11 mouse cellular contexts compared by ENCODE assay signal in genomic region chr13:51648237-51648636, GRCm38 (mm10). TPM values are rescaled to one million over a fixed set of nuclear protein-coding genes. Genes with fewer than 3 reads are reported as not detected.
DNase-seq lines count a peak whose midpoint lies in the region; ATAC-seq and TF ChIP-seq lines count a peak whose summit lies in the region.
"Had no signal": no experiment of that assay in that cellular context is flagged by ENCODE, and none has a peak within 500 bp of the region (broad histone marks: within the 10 kb centered on the region; RNA-seq: fewer than 3 reads in every experiment).

No protein-coding gene starts in this region.

- H3K36me3 ChIP-seq in heart, embryonic 15.5 days = peaks cover 8% of the 10 kb centered on the region
- H3K36me3 ChIP-seq in neural tube, embryonic 12.5 days = peaks cover 5% of the 10 kb centered on the region
- H3K36me3 ChIP-seq in neural tube, embryonic 15.5 days = no peaks in the 10 kb centered on the region
- no peaks in the 10 kb centered on the region for H3K36me3 ChIP-seq in stomach, postnatal 0 days (ENCODE audit: control insufficient read depth, insufficient read depth, low read length)

- no peak overlapping the region for H3K27ac ChIP-seq in heart, embryonic 15.5 days
- H3K27ac ChIP-seq in neural tube, embryonic 12.5 days = no peak overlapping the region
- H3K27ac ChIP-seq in neural tube, embryonic 15.5 days (replicated peaks) = no peak overlapping the region
- H3K27ac ChIP-seq in stomach, postnatal 0 days (replicated peaks) = no peak overlapping the region
- H3K27ac ChIP-seq: hindbrain, embryonic 13.5 days had no signal

- no peak for TF ChIP-seq EP300 in stomach, postnatal 0 days (optimal IDR thresholded peaks at IDR 0.05)

- no peak for ATAC-seq in heart, embryonic 15.5 days (replicated peaks; ENCODE audit: insufficient number of reproducible peaks, insufficient read depth, low FRiP score, low read depth)
- ATAC-seq in neural tube, embryonic 12.5 days (ENCODE audit: low FRiP score, low read depth) = no peak
- ATAC-seq in neural tube, embryonic 15.5 days (ENCODE audit: low FRiP score) = no peak
- ATAC-seq in stomach, postnatal 0 days (ENCODE audit: low FRiP score, low TSS enrichment) = no peak

- peak overlapping the region; percentile 68; the same call in 1 of the 2 replicates for H3K4me2 ChIP-seq in heart, embryonic 15.5 days
- peak overlapping the region; percentile 79; the same call in 1 of the 2 replicates for H3K4me2 ChIP-seq in neural tube, embryonic 12.5 days (replicated peaks)
- H3K4me2 ChIP-seq in neural tube, embryonic 15.5 days = no peak overlapping the region
- no peak overlapping the region for H3K4me2 ChIP-seq in stomach, postnatal 0 days (replicated peaks; ENCODE audit: low read depth)

- H3K4me3 ChIP-seq in heart, embryonic 15.5 days = peak overlapping the region; percentile 42; the same call in 1 of the 2 replicates
- H3K4me3 ChIP-seq in neural tube, embryonic 12.5 days = no peak overlapping the region
- no peak overlapping the region for H3K4me3 ChIP-seq in neural tube, embryonic 15.5 days (replicated peaks)
- no peak overlapping the region for H3K4me3 ChIP-seq in stomach, postnatal 0 days (ENCODE audit: low read depth, low read length)
- H3K4me3 ChIP-seq: hindbrain, embryonic 13.5 days had no signal

- no peak overlapping the region for H3K9ac ChIP-seq in heart, embryonic 15.5 days
- no peak overlapping the region for H3K9ac ChIP-seq in neural tube, embryonic 12.5 days
- H3K9ac ChIP-seq in neural tube, embryonic 15.5 days (replicated peaks) = no peak overlapping the region
- H3K9ac ChIP-seq in stomach, postnatal 0 days (ENCODE audit: low read length) = no peak overlapping the region
- H3K9ac ChIP-seq: hindbrain, embryonic 13.5 days had no signal

- H3K9me3 ChIP-seq in heart, embryonic 15.5 days (replicated peaks) = no peaks in the 10 kb centered on the region
- no peaks in the 10 kb centered on the region for H3K9me3 ChIP-seq in neural tube, embryonic 12.5 days
- H3K9me3 ChIP-seq in neural tube, embryonic 15.5 days (replicated peaks) = no peaks in the 10 kb centered on the region
- no peaks in the 10 kb centered on the region for H3K9me3 ChIP-seq in stomach, postnatal 0 days (ENCODE audit: control insufficient read depth, low read length)
- H3K9me3 ChIP-seq: hindbrain, embryonic 13.5 days had no signal

- no peak for TF ChIP-seq CTCF in stomach, postnatal 0 days (IDR thresholded peaks at IDR 0.05; ENCODE audit: low read depth)

- no peak for DNase-seq in heart, postnatal 4 days
- DNase-seq in induced T-regulatory cell, adult 2 months (ENCODE audit: low read depth) = peak; percentile 32
- DNase-seq in stomach, postnatal 0 days (ENCODE audit: low spot score) = peak; percentile 17
- DNase-seq in thymus, postnatal 10 days (ENCODE audit: low spot score in 2 of 2) = no peak
- DNase-seq in gastrocnemius, postnatal 4 days (ENCODE audit: low spot score in 2 of 2) = no peak
- DNase-seq: lung, postnatal 36 days; right cerebral cortex, postnatal 4 days had no signal

- no peaks in the 10 kb centered on the region for H3K27me3 ChIP-seq in heart, embryonic 15.5 days
- no peaks in the 10 kb centered on the region for H3K27me3 ChIP-seq in neural tube, embryonic 12.5 days (replicated peaks)
- no peaks in the 10 kb centered on the region for H3K27me3 ChIP-seq in neural tube, embryonic 15.5 days (replicated peaks)
- H3K27me3 ChIP-seq in stomach, postnatal 0 days (ENCODE audit: control insufficient read depth, insufficient read depth, low read length) = no peaks in the 10 kb centered on the region
- H3K27me3 ChIP-seq: hindbrain, embryonic 13.5 days had no signal

- 83% methylated on average over 4 of the region's 4 CpGs for WGBS in heart, embryonic 15.5 days
- 94% methylated on average over 4 of the region's 4 CpGs for WGBS in neural tube, embryonic 12.5 days
- 92% methylated on average over 4 of the region's 4 CpGs for WGBS in neural tube, embryonic 15.5 days
- WGBS in stomach, postnatal 0 days = 78% methylated on average over 4 of the region's 4 CpGs

- H3K4me1 ChIP-seq in heart, embryonic 15.5 days (replicated peaks) = peaks cover 48% of the 10 kb centered on the region
- peaks cover 18% of the 10 kb centered on the region for H3K4me1 ChIP-seq in neural tube, embryonic 12.5 days
- peaks cover 34% of the 10 kb centered on the region for H3K4me1 ChIP-seq in neural tube, embryonic 15.5 days
- no peaks in the 10 kb centered on the region for H3K4me1 ChIP-seq in stomach, postnatal 0 days (replicated peaks; ENCODE audit: control insufficient read depth, insufficient read depth)

RNA-seq across cellular contexts. Expression of gene Cks2, which starts 3.2 kb away (rescaled TPM):
- polyA plus RNA-seq in heart, embryonic 15.5 days (2015; fragmentation: Nextera tagmentation; extraction: Ambion mirVana) = 221 and 236 TPM in 2 replicates
- 10 to 100 TPM; 76.8 to 86.6 TPM for total RNA-seq in heart, postnatal 4 days (2021)
- polyA plus RNA-seq in neural tube, embryonic 12.5 days (2016; fragmentation: Nextera tagmentation; extraction: Ambion mirVana) = 177 and 181 TPM in 2 replicates
- 40.0 and 92.6 TPM in 2 replicates for polyA plus RNA-seq in neural tube, embryonic 15.5 days (2015; fragmentation: Nextera tagmentation; extraction: Ambion mirVana)
- polyA plus RNA-seq in stomach, postnatal 0 days (2015; fragmentation: Nextera tagmentation; extraction: Ambion mirVana) = 97.1 and 128 TPM in 2 replicates
- total RNA-seq in gastrocnemius, postnatal 4 days (2021) = 10 to 100 TPM; 22.3 to 26.5 TPM

RNA-seq across cellular contexts. Expression of gene Secisbp2, which starts 3.3 kb away (rescaled TPM):
- 25.9 and 26.5 TPM in 2 replicates for polyA plus RNA-seq in heart, embryonic 15.5 days (2015; fragmentation: Nextera tagmentation; extraction: Ambion mirVana)
- 10 to 100 TPM; 22.3 to 23.0 TPM for total RNA-seq in heart, postnatal 4 days (2021)
- polyA plus RNA-seq in neural tube, embryonic 12.5 days (2016; fragmentation: Nextera tagmentation; extraction: Ambion mirVana) = 25.9 and 33.3 TPM in 2 replicates
- polyA plus RNA-seq in neural tube, embryonic 15.5 days (2015; fragmentation: Nextera tagmentation; extraction: Ambion mirVana) = 26.7 and 28.0 TPM in 2 replicates
- polyA plus RNA-seq in stomach, postnatal 0 days (2015; fragmentation: Nextera tagmentation; extraction: Ambion mirVana) = 21.2 and 21.4 TPM in 2 replicates
- 10 to 100 TPM; 14.9 to 17.6 TPM for total RNA-seq in gastrocnemius, postnatal 4 days (2021)

Comparison
In these comparisons a context has a peak if more than half of its experiments do, and no peak if none do; other contexts are left out.
1. H3K4me2 ChIP-seq: peak in heart, embryonic 15.5 days (single experiment) and neural tube, embryonic 12.5 days (single experiment); none in neural tube, embryonic 15.5 days (single experiment) and stomach, postnatal 0 days (single experiment).
2. DNase-seq: peak in induced T-regulatory cell, adult 2 months (single experiment) and stomach, postnatal 0 days (single experiment); none in heart, postnatal 4 days (single experiment), thymus, postnatal 10 days (0 of 2) and gastrocnemius, postnatal 4 days (0 of 2).